Mouse (Mus musculus) B cell, adult 2 months (primary cell): Measurements from ENCODE around the gene Lrp4.

Source experiments
- DNase-seq, 2 experiments: peaks; one replicate each; pipeline ENCODE4 v3.0.0; 2022

The Lrp4 gene

DNA sequence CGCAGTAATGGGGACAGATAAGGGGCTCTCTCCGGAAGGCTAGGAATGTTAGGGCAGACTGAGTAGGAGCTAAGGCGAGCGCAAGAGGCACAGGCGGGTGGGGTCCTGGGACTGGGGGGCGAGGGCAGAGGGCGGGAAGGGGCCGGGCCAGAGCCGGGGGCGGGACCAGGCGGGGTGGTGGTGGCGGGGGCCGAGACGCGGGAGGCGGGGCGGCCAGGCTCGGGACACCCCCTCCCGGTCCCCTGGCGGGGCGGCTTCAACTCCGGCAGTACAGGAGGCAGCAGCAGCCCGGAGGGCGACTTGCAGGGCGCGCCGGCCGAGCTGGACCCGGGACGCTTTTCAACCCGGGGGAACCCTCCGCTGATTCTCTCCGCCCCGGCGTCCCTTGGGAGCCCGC, at the start of gene Lrp4:
Lrp4 (plus strand) TSS at position 253 of the 397 bp plus-strand sequence.
- DNase-seq, result no peak

DNA sequence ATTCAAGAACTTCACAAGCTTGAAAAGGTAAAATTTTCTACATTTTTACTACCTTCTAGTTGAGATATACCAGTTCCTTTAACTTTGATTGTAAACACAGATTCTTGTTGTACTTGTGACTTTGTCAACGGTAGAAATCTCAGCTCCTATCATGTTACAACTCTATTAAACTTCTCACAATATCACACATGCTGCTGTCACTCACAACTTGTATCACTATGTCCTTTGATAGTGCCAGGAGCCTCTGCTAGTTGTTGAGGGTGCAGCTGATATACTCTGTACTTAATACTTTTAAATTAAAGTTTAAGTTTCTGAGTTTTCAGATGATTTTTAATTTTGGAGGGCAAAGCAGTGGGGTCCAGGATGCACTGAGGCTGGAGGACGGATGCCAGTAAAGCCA, 49.3 kb upstream of the Lrp4 start:
- no peak for DNase-seq

DNA sequence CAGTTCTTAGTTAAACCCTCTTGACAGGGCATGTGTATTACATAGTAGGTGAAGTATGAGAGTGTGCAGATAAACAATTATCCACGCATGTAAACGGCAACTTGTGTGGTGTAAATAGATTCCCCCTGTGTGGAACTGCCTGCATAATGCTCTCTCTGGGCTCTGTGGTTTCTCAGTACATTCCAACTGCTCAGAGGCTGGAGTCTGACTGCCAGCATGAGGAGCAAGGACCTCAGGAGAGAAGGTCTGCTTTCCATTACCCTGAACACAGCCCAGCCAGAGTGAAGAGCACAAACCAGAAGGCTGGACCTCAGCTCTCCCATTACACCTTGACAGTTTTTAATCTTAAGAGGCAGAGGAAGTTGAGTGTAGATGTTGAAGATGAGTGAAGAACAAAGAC, 45.8 kb upstream of the Lrp4 start:
- no peak for DNase-seq

DNA sequence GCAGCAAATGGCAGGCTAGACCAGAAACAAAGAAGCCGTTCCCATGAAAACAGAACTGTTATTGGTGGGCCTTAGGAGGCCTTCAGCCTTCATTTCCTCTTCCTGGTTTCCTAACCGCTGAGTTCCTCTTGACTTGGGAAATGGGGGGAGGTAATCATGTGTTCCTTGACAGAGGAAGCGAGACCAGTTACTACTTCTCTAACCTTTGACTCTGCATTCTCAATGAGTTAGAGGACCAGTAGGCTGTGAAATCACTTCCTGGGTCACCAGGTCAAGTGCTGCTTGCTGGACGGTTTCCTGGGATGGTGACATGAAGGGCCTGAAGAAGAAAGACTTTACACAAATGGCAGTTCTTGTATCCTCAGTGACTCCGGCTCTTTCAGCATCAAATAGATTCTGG, 45.0 kb upstream of the Lrp4 start:
- DNase-seq, result peak in 1 of 2 experiments; percentile 1

DNA sequence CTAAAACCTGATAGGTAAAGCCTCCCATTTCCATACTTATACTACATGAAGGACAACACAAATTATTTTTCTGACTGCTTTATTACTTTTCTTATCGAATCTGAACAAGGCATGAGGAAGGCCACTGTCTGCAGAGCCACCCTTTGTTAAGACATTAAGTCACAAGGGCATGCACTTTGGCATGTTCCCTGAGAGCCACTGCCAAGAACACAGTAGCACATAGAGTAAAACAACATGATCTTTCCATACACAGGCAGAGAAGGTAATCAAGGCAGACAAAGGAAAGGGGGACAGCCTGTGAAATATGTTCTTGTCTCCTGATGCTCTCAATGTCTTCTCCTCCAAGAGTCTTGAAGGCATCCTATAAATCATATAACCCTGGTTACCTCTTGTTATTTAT, 43.5 kb upstream of the Lrp4 start:
- DNase-seq, result no peak

DNA sequence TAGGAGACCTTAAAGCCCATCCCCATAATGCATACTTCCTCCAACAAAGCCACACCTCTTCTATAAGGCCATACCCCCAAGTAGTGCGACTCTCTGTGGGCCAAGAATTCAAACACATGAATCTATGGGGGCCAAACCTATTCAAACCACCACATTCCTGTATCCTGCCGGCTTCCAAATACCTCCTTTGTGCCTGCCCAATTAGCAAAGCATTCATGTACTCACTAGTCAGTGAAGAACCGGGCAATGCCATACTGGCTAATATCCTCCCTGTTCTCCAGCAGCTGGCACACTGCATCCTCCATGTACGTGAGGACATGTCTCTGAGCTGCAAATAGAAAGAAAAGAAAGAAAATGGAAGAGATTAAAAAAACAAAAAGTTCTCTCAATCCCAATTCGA, 35.7 kb upstream of the Lrp4 start:
- DNase-seq, result no peak

GRCm38 (mm10) chr2:91424061-91424720, 33.1 kb upstream of the Lrp4 start:
- DNase-seq, result no peak

GRCm38 (mm10) chr2:91426321-91426720, 31.0 kb upstream of the Lrp4 start:
- no peak for DNase-seq

DNA sequence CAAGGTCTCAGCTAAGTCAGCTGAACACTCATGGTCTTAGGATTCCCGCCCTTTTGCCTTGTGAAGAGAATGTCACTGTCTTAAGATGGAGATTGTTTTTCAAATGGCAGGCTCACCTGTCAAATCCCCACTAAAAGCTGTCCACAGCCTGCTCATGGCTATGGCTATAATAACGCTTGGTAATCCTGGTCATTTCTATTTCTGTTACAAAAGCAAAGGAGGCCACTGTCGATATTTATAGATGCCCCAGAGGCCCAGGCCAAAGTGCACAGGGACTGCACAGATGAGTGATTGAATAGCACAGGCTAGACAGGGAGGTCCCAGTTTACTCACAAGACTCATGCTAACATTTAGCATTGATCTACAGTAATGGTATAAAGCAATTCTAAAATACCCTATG, 28.2 kb upstream of the Lrp4 start:
- no peak for DNase-seq

DNA sequence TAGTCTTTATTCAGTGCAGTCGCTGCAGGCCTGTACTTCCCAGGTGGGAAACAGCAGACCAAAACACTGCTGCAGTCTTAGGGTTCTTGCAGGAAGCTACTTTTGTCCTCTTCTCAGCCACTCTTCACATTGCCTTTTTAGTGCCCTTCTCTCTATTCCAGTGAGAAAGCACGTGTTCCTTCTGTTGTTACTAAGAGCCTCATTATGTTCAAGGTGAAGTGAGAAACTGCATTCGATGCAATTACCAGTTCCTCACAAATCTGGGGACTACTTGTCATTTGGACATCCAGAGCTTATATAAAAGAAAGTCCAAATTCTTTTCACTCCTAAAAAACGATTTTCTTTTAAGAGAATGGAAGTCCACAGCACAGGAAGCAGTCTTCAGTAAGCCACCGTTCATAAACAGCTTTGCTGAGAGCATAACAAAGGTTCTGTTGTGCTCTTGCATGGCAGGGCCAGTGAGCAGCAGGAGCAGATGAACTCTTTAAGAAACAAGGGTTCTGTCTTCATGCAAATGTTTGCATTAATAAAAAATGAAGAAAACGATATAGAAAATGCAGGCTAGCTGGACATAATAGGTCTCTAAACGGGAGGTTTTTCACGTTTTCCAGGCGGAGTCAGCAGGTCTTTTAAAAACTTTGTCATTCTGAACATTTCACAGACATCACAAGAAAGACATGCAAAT, 27.3 kb upstream of the Lrp4 start:
- no peak for DNase-seq

DNA sequence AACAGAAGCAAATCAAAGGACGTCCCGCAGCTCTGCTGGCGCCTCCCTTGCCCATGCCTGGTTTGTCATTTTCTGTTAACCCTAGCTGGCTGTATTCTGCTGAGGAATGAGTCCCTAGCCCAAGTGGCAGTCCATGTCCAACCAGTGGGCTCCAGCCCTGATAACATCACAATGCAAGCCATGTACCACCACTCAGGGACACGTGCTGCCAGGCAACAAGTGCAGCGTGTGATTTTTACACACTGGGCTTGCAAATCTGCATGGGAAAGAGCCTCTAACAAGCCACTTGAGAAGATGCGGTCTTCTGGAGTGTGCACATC, 26.8 kb upstream of the Lrp4 start:
- no peak for DNase-seq

DNA sequence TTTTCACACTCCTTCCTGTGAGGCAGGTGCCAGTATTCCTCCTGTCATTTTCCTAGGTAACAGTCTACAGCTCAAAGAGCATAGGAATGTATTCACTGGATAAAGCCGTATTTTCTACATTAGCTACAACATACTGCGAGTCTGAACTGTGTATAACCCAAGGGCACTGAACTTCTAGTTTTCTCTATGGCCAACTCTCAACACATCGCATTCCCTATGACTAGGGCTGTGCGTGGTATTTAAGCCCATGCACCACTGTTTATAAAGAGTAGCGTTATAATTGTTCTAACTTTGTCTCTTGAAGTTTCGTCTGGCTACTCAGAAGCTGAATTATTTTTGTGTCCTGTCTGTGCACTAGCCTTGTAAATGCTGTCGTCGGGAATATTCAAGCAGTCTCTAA, 20.6 kb upstream of the Lrp4 start:
- no peak for DNase-seq

DNA sequence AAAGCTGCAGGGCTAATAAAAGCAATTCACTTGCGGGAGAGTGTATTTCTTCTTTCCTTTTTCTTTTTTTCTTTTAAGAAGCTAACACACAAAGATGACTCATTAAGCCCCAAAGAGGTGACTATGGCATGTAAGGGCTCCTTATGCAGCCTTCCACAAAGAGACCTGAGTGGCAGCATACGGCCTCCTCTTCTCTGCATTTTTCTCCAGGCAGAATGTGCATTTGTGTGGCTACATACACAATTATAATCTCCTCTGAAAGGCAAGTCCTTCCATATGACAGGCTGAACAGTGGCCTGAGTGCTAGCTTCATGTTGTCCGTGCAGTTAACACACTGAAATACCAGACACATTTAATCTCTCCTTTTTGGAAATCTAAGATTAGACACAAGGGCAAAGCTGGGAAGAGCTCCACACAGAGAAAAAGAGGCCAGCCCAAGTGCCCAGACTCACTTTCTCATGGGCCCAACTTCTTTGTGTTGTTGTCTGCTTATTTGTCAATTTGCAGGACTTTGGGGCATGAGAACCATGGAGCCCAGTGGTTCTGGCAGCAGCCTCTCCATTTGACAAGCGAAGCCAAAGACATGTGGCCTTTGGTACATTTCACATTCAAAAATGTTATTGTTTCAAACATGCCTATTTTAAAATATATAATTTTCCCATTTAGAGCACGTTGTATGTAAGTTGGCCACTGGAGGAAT, 20.0 kb upstream of the Lrp4 start:
- DNase-seq, result no peak

- DNase-seq, result no peak
These were observed 18.0 kb upstream of the Lrp4 start for GRCm38 (mm10) chr2:91439271-91439670.

DNA sequence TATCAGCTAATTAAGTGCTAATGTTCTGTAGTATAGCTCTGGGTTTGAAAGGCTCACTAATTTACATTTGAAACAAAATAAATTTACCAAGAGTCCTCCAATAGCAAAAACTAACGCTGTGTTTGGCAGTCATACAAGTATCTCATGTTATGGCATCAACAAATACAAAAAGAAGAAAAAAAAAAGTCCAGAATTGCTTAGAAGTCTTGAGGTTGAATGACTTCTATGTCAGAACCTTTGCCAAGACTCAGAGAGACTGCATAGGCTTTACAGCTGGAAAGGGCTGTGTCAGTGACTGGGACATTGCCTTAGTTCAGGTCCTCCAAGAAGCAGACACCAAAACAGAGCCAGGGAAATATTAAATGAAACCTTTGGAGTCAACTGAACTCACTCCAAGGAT, 17.4 kb upstream of the Lrp4 start:
- no peak for DNase-seq

DNA sequence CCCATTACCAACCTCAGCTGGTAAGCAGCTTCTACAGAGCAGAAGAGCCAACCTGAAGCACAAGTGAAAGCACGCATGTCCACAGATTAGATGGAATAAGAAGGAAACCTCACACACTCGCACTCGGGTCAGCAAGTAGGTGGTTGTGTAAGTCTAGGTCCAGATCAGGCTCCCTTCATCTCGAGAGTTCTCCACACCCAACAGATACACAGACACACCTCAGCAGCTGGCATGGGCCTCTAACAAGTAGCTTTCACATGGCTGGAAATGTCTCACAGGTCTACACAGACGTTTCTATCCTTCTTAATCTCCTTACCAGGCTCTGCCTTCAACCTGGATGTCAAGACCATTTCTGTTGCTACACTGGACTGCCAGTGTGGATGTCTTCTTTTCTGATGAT, 16.6 kb upstream of the Lrp4 start:
- DNase-seq, result no peak

GRCm38 (mm10) chr2:91441715-91442114, 15.6 kb upstream of the Lrp4 start:
- DNase-seq, result no peak

DNA sequence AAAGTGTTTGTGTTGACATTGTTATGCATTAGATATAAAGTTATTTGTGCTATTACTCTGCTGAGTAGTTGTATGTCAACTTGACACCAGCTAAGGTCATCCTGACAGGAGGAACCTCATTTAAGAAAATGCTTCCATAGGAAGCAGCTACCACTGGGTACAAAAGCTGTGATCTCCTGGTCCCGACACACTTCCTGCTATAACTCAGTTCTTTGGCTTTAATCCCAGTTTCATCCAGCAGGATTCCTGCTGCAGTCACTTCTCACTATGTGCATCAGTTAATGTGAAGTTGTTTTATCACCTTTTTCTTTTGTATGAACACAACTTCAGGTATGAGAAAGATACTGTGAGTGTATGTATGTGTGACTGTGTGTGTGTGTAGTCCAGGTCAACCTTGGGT, 15.1 kb upstream of the Lrp4 start:
- no peak for DNase-seq

DNA sequence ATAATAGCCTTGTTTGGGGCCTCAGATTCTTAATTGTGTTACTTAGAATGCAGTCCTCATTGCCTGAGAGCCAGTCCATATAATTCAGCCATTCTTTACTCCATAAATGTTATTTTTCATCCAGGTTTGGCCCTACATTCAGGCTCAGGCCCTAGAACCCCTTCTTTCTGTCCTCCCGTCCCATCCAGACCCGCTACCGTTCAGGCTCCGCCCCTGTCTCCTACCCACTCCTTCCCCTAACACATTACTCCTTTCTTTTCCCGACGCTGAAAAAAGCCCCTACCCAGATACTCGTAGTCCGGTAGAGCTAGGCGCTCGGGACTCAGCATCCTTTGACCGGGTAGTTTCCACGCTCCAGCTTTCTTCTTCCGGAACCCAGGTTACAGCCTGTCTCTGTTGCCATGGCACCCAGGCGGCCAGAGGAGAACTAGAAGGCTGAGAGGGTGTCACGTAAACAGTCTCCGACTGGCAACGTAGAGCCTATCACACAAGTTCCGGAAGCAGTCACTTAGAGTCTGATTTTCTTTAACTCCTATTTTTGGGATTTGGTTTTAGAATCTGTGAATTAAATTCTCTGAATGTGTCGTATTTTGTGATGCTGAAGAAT, 12.9 kb upstream of the Lrp4 start, which contains the start of gene 1110051M20Rik:
1110051M20Rik (minus strand) TSS at position 419 of the 607 bp plus-strand sequence.
- DNase-seq, result peak; percentile 89 to 90

- DNase-seq, result no peak
These were observed 7.6 kb upstream of the Lrp4 start for GRCm38 (mm10) chr2:91449662-91450061.

DNA sequence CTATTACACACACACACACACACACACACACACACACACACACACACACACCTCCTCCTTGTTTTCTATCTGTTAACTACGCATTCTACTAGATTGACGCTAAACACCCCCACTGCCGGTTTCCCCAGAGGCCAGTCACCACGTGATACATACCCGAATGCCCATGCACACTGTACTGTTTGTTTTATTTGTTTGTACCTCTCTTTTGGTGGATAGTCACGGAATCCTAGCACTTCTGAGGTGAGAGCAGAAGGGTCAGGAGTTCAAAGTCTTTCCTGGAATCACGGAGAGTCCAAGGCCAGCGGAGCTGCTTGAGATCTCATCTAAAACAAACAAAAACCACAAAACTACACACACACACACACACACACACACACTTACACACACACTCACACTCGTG, 7.0 kb upstream of the Lrp4 start:
- no peak for DNase-seq

- no peak for DNase-seq
These were observed 4.7 kb upstream of the Lrp4 start for GRCm38 (mm10) chr2:91452658-91453057.

- DNase-seq, result no peak
These were observed 3.9 kb upstream of the Lrp4 start for GRCm38 (mm10) chr2:91453231-91454075.
